Mouse (Mus musculus) limb, embryonic 12.5 days (tissue): ENCODE measurements at regions not wholly inside any gene's neighbourhood (a gene's known extent, or its start where the extent isn't known, plus 50 kb on each side); places are given as distances from the start of the nearest gene placed in this dataset.
A peak's percentile ranks its signal among the peaks of the same experiment; 100 is the strongest.

Experiments used
- ATAC-seq: fragments of 200-750 bp; cut with Nextera tagmentation; 2 replicates; pipeline ENCODE4 v1.8.0; 2017; ENCODE audit warnings: low read depth, moderate TSS enrichment; ENCODE audit not compliant: insufficient number of reproducible peaks, insufficient read depth, low FRiP score, low TSS enrichment
- H3K27ac ChIP-seq: fragments of 300-500 bp; sonication (generic); 2 replicates; pipeline ENCODE4 v1.5.1; 2016; ENCODE audit warnings: mild to moderate bottlenecking, moderate library complexity
- H3K27me3 ChIP-seq: fragments of 300-500 bp; sonication (generic); 2 replicates; pipeline ENCODE4 v1.6.1; 2016; ENCODE audit warnings: mild to moderate bottlenecking, moderate library complexity
- H3K36me3 ChIP-seq: fragments of 300-500 bp; sonication (generic); 2 replicates; pipeline ENCODE4 v1.6.1; 2016; ENCODE audit warnings: mild to moderate bottlenecking, moderate library complexity
- H3K4me1 ChIP-seq: fragments of 300-500 bp; sonication (generic); replicated peaks from 2 replicates; pipeline ENCODE4 v1.6.1; 2016
- H3K4me2 ChIP-seq: fragments of 300-500 bp; sonication (generic); 2 replicates; pipeline ENCODE4 v1.6.1; 2016; ENCODE audit warnings: mild to moderate bottlenecking, moderate library complexity
- H3K4me3 ChIP-seq: fragments of 300-500 bp; sonication (generic); replicated peaks from 2 replicates; pipeline ENCODE4 v1.5.1; 2016; ENCODE audit warnings: mild to moderate bottlenecking
- H3K9ac ChIP-seq: fragments of 300-500 bp; sonication (generic); replicated peaks from 2 replicates; pipeline ENCODE4 v1.6.1; 2016; ENCODE audit warnings: mild to moderate bottlenecking, moderate library complexity
- H3K9me3 ChIP-seq: fragments of 300-500 bp; sonication (generic); 2 replicates; pipeline ENCODE4 v1.6.1; 2016; ENCODE audit warnings: mild to moderate bottlenecking, moderate library complexity
- WGBS: fragments of 180-500 bp; shearing (Covaris S2); methylation state at CpG from one replicate; pipeline ENCODE4 v1.1.7; 2016; 5-methylcytosine and 5-hydroxymethylcytosine counted together

GRCm38 (mm10) chr5:133189798-133190571 lies 646.8 kb upstream of the Auts2 start:
- 0 out of 2 replicates have a peak, but pooled peaks have one; percentile 37 for ATAC-seq
- WGBS, result 35% methylated on average over 8 of the region's 8 CpGs

GRCm38 (mm10) chr5:133175636-133176035 lies 632.5 kb upstream of the Auts2 start:
- Histone ChIP-seq H3K36me3 (no peaks in the 10 kb centered on the region), H3K4me3 (no peak overlapping the region), H3K27me3 (no peaks in the 10 kb centered on the region), H3K4me1 (peaks cover 18% of the 10 kb centered on the region), H3K9ac (no peak overlapping the region), H3K4me2 (no peak overlapping the region), H3K27ac (no peak overlapping the region), H3K9me3 (no peaks in the 10 kb centered on the region)
- WGBS, result 88% methylated on average over 6 of the region's 6 CpGs
- no peak for ATAC-seq

More at GRCm38 (mm10) chr5:133189798-133190571, 646.8 kb upstream of the Auts2 start:
- Histone ChIP-seq H3K27me3 (peaks cover 32% of the 10 kb centered on the region), H3K36me3 (no peaks in the 10 kb centered on the region), H3K4me2 (no peak overlapping the region), H3K9ac (no peak overlapping the region), H3K4me1 (peaks cover 11% of the 10 kb centered on the region; the same call in 1 of the 2 replicates), H3K27ac (no peak overlapping the region), H3K4me3 (no peak overlapping the region), H3K9me3 (no peaks in the 10 kb centered on the region)

DNA sequence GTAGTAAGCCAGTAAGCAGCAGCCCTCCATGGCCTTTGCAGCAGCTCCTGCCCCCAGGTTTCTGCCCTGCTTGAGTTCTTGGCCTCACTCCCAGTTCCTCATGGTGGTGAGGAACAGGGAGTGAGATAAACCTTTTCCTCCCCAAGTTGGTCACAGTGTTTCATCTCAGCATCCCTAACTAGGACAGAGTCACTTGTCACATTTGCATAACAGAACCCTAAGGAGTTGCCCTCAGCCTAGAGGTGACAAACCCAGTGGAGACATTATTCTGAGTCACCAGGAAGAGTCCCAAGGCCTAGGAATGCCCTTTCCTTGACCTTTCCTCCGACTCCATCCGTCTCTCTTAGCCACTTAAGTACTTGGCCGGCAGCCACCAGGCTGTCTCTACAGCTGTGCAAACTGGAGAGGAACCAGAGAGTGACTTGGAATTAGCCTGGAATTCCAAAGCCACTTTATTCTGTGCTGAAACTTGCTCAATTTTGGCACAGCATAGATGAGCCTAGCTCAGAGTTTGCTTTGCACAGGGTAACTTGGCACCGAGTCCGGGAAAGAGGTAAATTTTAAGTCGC lies 630.1 kb upstream of the Auts2 start:
- H3K27me3 ChIP-seq, result no peaks in the 10 kb centered on the region
- no peak overlapping the region for H3K4me3 ChIP-seq
- no peak overlapping the region; the same call in 1 of the 2 replicates for H3K27ac ChIP-seq
- peak; percentile 63; the same call in 1 of the 2 replicates for ATAC-seq
- no peak overlapping the region for H3K9ac ChIP-seq
- H3K4me2 ChIP-seq, result no peak overlapping the region
- H3K4me1 ChIP-seq, result peaks cover 18% of the 10 kb centered on the region
- H3K9me3 ChIP-seq, result no peaks in the 10 kb centered on the region
- WGBS, result 42% methylated on average over 6 of the region's 6 CpGs
- no peaks in the 10 kb centered on the region for H3K36me3 ChIP-seq

DNA sequence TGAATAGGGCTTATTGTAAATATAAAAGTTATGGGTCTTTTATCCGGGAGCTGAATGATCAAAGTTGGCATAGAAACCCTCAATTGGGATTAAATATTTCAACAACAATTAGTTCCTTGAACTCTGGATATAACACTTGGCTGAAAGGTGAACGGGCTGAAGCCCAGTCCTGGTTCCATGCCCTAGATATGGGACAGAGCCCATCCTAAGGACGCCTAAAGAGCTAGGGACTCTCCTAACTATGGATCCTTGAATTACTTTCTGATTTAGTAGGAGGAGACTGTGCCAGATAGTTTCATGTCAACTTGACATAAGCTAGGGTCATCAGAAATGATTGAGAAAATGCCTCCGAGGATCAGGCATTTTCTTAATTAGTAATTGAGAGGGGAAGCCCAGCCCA lies 629.5 kb upstream of the Auts2 start:
- no peaks in the 10 kb centered on the region for H3K9me3 ChIP-seq
- no peak for ATAC-seq
- H3K9ac ChIP-seq, result no peak overlapping the region
- H3K4me3 ChIP-seq, result no peak overlapping the region
- no peak overlapping the region for H3K27ac ChIP-seq
- H3K27me3 ChIP-seq, result no peaks in the 10 kb centered on the region
- H3K36me3 ChIP-seq, result no peaks in the 10 kb centered on the region
- peaks cover 18% of the 10 kb centered on the region for H3K4me1 ChIP-seq
- 77% methylated on average over 4 of the region's 4 CpGs for WGBS
- H3K4me2 ChIP-seq, result no peak overlapping the region

DNA sequence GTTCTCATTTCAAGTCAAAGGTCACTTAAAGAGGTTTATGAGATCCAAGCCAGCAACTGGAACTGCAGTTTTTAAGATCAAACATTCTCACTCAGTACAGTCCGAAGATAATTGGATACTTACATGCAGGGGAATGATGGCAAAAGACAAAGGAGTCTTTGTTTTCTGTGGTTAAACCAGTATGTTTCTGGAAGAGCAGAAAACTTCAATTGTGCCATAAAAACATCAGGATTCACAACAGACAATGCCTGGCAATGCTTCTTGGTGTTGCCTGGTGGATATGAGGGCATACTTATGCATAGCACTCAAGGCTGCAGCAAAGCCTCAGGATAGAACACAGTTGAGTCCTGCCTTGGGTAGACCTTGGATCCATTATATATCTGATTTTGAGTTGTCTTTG lies 628.1 kb upstream of the Auts2 start:
- no peak overlapping the region for H3K27ac ChIP-seq
- H3K9me3 ChIP-seq, result no peaks in the 10 kb centered on the region
- H3K4me2 ChIP-seq, result no peak overlapping the region
- H3K27me3 ChIP-seq, result no peaks in the 10 kb centered on the region
- 30% methylated on average over 1 of the region's 1 CpGs for WGBS
- H3K36me3 ChIP-seq, result no peaks in the 10 kb centered on the region
- no peak for ATAC-seq
- H3K4me3 ChIP-seq, result no peak overlapping the region
- no peak overlapping the region for H3K9ac ChIP-seq
- peaks cover 30% of the 10 kb centered on the region for H3K4me1 ChIP-seq

- 50% methylated on average over 2 of the region's 2 CpGs for WGBS
- peaks cover 7% of the 10 kb centered on the region; the same call in 1 of the 2 replicates for H3K27me3 ChIP-seq
- H3K4me2 ChIP-seq, result no peak overlapping the region
- no peak overlapping the region for H3K4me3 ChIP-seq
- peaks cover 27% of the 10 kb centered on the region for H3K4me1 ChIP-seq
- no peak overlapping the region for H3K9ac ChIP-seq
- no peak for ATAC-seq
- H3K27ac ChIP-seq, result peak overlapping the region; percentile 58
- H3K9me3 ChIP-seq, result no peaks in the 10 kb centered on the region
- H3K36me3 ChIP-seq, result no peaks in the 10 kb centered on the region
These were observed 624.4 kb upstream of the Auts2 start for GRCm38 (mm10) chr5:133167576-133167975.

- Histone ChIP-seq H3K27me3 (peaks cover 7% of the 10 kb centered on the region; the same call in 1 of the 2 replicates), H3K4me3 (no peak overlapping the region), H3K9ac (no peak overlapping the region), H3K36me3 (no peaks in the 10 kb centered on the region), H3K4me1 (peaks cover 27% of the 10 kb centered on the region), H3K9me3 (no peaks in the 10 kb centered on the region), H3K27ac (peak overlapping the region; percentile 58), H3K4me2 (no peak overlapping the region)
- 13% methylated on average over 5 of the region's 5 CpGs for WGBS
- ATAC-seq, result peak; percentile 84
These were observed 623.9 kb upstream of the Auts2 start for GRCm38 (mm10) chr5:133167001-133167461.

DNA sequence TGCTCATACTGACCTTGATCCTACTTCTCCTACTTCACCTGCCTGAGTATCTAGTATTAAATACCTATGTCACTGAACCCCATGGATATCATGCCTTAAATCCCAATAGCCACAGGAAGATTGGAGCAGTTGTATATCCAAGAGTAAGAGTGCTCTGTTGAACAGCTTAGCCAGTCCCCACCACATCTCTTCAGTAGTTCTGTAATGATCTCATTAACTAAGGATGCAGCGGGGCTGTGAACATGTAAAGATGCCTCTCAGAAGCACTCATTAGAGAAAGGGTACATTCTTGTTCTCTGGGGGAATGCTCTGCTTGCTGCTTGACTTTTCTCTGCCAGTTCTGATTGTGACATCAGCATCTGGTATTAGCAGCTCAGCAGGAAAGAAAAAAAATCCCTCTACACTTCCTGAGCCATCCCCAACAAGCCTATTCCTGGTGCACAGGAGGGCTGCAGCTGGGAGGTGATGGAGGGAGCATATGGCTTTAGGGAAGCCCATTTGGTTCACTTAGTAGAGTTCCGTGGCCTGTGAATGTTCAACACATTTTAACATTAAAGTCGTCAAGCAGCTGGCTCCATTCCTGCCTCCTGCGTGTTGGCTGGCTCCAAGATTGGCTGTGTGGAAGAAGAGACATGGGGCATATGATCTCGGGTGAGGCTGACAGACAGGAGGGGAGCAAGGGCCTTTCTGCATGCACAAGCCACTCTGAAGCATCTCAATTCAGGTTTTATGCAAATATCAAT lies 613.1 kb upstream of the Auts2 start:
- H3K27ac ChIP-seq, result no peak overlapping the region
- no peak overlapping the region for H3K4me2 ChIP-seq
- WGBS, result 28% methylated on average over 5 of the region's 5 CpGs
- no peak for ATAC-seq
- H3K36me3 ChIP-seq, result no peaks in the 10 kb centered on the region
- H3K4me3 ChIP-seq, result no peak overlapping the region
- H3K27me3 ChIP-seq, result no peaks in the 10 kb centered on the region
- no peak overlapping the region for H3K9ac ChIP-seq
- H3K4me1 ChIP-seq, result 0 out of 2 replicates have a peak, but pooled peaks cover 5% of the 10 kb centered on the region
- H3K9me3 ChIP-seq, result peaks cover 3% of the 10 kb centered on the region; the same call in 1 of the 2 replicates

- Histone ChIP-seq H3K9ac (no peak overlapping the region), H3K4me3 (no peak overlapping the region), H3K27ac (no peak overlapping the region), H3K27me3 (no peaks in the 10 kb centered on the region), H3K4me2 (no peak overlapping the region), H3K4me1 (peaks cover 15% of the 10 kb centered on the region), H3K36me3 (no peaks in the 10 kb centered on the region), H3K9me3 (0 out of 2 replicates have a peak, but pooled peaks cover 5% of the 10 kb centered on the region)
- no peak for ATAC-seq
These were observed 602.9 kb upstream of the Auts2 start for GRCm38 (mm10) chr5:133145996-133146395.

DNA sequence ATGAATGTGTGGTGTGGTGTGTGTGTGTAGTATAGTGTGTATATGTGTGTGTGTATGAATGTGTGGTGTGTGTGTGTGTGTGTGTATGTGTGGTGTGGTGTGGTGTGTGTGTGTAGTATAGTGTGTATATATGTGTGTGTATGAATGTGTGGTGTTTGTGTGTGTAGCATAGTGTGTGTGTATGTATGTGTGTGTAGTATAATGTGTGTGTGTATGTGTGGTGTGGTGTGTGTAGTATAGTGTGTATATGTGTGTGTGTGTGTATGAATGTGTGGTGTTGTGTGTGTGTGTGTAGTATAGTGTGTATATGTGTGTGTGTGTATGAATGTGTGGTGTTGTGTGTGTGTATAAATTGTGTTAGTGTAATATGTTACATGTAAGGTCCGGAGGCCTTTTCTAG lies 600.5 kb upstream of the Auts2 start:
- no peak overlapping the region for H3K9ac ChIP-seq
- peaks cover 15% of the 10 kb centered on the region for H3K4me1 ChIP-seq
- H3K27me3 ChIP-seq, result no peaks in the 10 kb centered on the region
- H3K36me3 ChIP-seq, result no peaks in the 10 kb centered on the region
- no peak overlapping the region for H3K4me2 ChIP-seq
- H3K9me3 ChIP-seq, result 0 out of 2 replicates have a peak, but pooled peaks cover 5% of the 10 kb centered on the region
- 89% methylated on average over 1 of the region's 1 CpGs for WGBS
- no peak overlapping the region for H3K27ac ChIP-seq
- H3K4me3 ChIP-seq, result no peak overlapping the region
- ATAC-seq, result no peak
